Mouse (Mus musculus) stomach, embryonic 14.5 days (tissue): ENCODE measurements around the gene Hdac5. TPM values are rescaled to one million over a fixed set of nuclear protein-coding genes. Genes with fewer than 3 reads are reported as not detected.

ENCODE experiments used
- ATAC-seq: fragments of 200-750 bp; cut with Nextera tagmentation; 2 replicates; pipeline ENCODE4 v1.8.0; 2017; ENCODE audit warnings: low read depth, moderate TSS enrichment; ENCODE audit not compliant: insufficient number of reproducible peaks, insufficient read depth, low FRiP score
- H3K27ac ChIP-seq: fragments of 300-500 bp; sonication (generic); 2 replicates; pipeline ENCODE4 v1.5.1; 2014; ENCODE audit warnings: mild to moderate bottlenecking, low read length, moderate library complexity, mixed read lengths
- H3K27me3 ChIP-seq: fragments of 300-500 bp; sonication (generic); 2 replicates; pipeline ENCODE4 v1.6.1; 2014; ENCODE audit warnings: low read length, control low read depth, mixed read lengths; ENCODE audit not compliant: control insufficient read depth, insufficient read depth
- H3K36me3 ChIP-seq: fragments of 300-500 bp; sonication (generic); 2 replicates; pipeline ENCODE4 v1.6.1; 2014; ENCODE audit warnings: mild to moderate bottlenecking, control low read depth, low read length, moderate library complexity, mixed read lengths; ENCODE audit not compliant: control insufficient read depth, insufficient read depth
- H3K4me1 ChIP-seq: fragments of 300-500 bp; sonication (generic); 2 replicates; pipeline ENCODE4 v1.6.1; 2014; ENCODE audit warnings: low read length, control low read depth, mixed read lengths; ENCODE audit not compliant: control insufficient read depth, insufficient read depth
- H3K4me2 ChIP-seq: fragments of 300-500 bp; sonication (generic); replicated peaks from 2 replicates; pipeline ENCODE4 v1.6.1; 2014; ENCODE audit warnings: low read depth, low read length, control low read depth
- H3K4me3 ChIP-seq: fragments of 300-500 bp; sonication (generic); 2 replicates; pipeline ENCODE4 v1.5.1; 2014; ENCODE audit warnings: low read depth, low read length, control low read depth
- H3K9ac ChIP-seq: fragments of 300-500 bp; sonication (generic); replicated peaks from 2 replicates; pipeline ENCODE4 v1.6.1; 2014; ENCODE audit warnings: low read depth, mild to moderate bottlenecking, control low read depth, low read length, moderate library complexity, mixed read lengths
- H3K9me3 ChIP-seq: fragments of 300-500 bp; sonication (generic); 2 replicates; pipeline ENCODE4 v1.6.1; 2016; ENCODE audit warnings: low read depth, low read length, control low read depth; ENCODE audit not compliant: control insufficient read depth
- WGBS: fragments of 180-500 bp; shearing (Covaris S2); extraction: QIAGEN DNeasy Blood & Tissue Kit; methylation state at CpG from one replicate; pipeline ENCODE4 v1.1.7; 2014; 5-methylcytosine and 5-hydroxymethylcytosine counted together
- polyA plus RNA-seq: library from polyadenylated mRNA; unstranded; fragments of >200 nt; fragmentation: Nextera tagmentation; extraction: Ambion mirVana; gene quantifications from 2 replicates; pipeline ENCODE4 v1.2.1, GENCODE M21; 2014

Hdac5 gene
- polyA plus RNA-seq, 1 experiment from 2014 or later, result 46.4 TPM

- WGBS, result 73% methylated on average over 28 of the region's 30 CpGs
- Histone ChIP-seq H3K4me3 (no peak overlapping the region), H3K27ac (no peak overlapping the region), H3K9ac (no peak overlapping the region), H3K4me1 (peaks cover 14% of the 10 kb centered on the region), H3K36me3 (peaks cover 48% of the 10 kb centered on the region), H3K9me3 (no peaks in the 10 kb centered on the region), H3K4me2 (no peak overlapping the region), H3K27me3 (no peaks in the 10 kb centered on the region)
- no peak for ATAC-seq
Observed at GRCm38 (mm10) chr11:102206481-102206880, 23.5 kb downstream of the Hdac5 start.

GRCm38 (mm10) chr11:102201408-102201821, 28.6 kb downstream of the Hdac5 start:
- H3K36me3 ChIP-seq, result peaks cover 87% of the 10 kb centered on the region
- WGBS, result 75% methylated on average over 12 of the region's 12 CpGs

GRCm38 (mm10) chr11:102199856-102200255, 30.1 kb downstream of the Hdac5 start:
- Histone ChIP-seq H3K27me3 (no peaks in the 10 kb centered on the region), H3K9ac (no peak overlapping the region), H3K36me3 (peaks cover 81% of the 10 kb centered on the region), H3K4me3 (no peak overlapping the region), H3K4me1 (no peaks in the 10 kb centered on the region), H3K27ac (no peak overlapping the region), H3K9me3 (no peaks in the 10 kb centered on the region), H3K4me2 (no peak overlapping the region)
- WGBS, result 51% methylated on average over 9 of the region's 9 CpGs
- no peak for ATAC-seq

More at GRCm38 (mm10) chr11:102201408-102201821, 28.6 kb downstream of the Hdac5 start:
- no peaks in the 10 kb centered on the region for H3K9me3 ChIP-seq
- H3K4me3 ChIP-seq, result no peak overlapping the region
- no peak overlapping the region for H3K9ac ChIP-seq
- H3K4me2 ChIP-seq, result no peak overlapping the region
- H3K27me3 ChIP-seq, result no peaks in the 10 kb centered on the region
- ATAC-seq, result no peak; the same call in 1 of the 2 replicates
- no peaks in the 10 kb centered on the region for H3K4me1 ChIP-seq
- H3K27ac ChIP-seq, result no peak overlapping the region

GRCm38 (mm10) chr11:102198245-102198644, 31.7 kb downstream of the Hdac5 start:
- Histone ChIP-seq H3K4me1 (no peaks in the 10 kb centered on the region), H3K36me3 (peaks cover 80% of the 10 kb centered on the region), H3K9me3 (no peaks in the 10 kb centered on the region), H3K9ac (no peak overlapping the region), H3K4me2 (no peak overlapping the region), H3K27ac (no peak overlapping the region), H3K27me3 (no peaks in the 10 kb centered on the region), H3K4me3 (no peak overlapping the region)
- WGBS, result 58% methylated on average over 6 of the region's 6 CpGs
- no peak for ATAC-seq

GRCm38 (mm10) chr11:102196018-102196797, 33.8 kb downstream of the Hdac5 start:
- H3K36me3 ChIP-seq, result peaks cover 65% of the 10 kb centered on the region
- ATAC-seq, result peak; percentile 65; the same call in 1 of the 2 replicates
- no peak overlapping the region for H3K4me3 ChIP-seq

GRCm38 (mm10) chr11:102193657-102194440, 36.1 kb downstream of the Hdac5 start:
- H3K36me3 ChIP-seq, result peaks cover 46% of the 10 kb centered on the region
- H3K4me1 ChIP-seq, result peaks cover 9% of the 10 kb centered on the region; the same call in 1 of the 2 replicates
- H3K4me3 ChIP-seq, result no peak overlapping the region
- WGBS, result 78% methylated on average over 9 of the region's 9 CpGs
- no peak for ATAC-seq
- no peak overlapping the region for H3K27ac ChIP-seq
- no peak overlapping the region for H3K9ac ChIP-seq
- H3K4me2 ChIP-seq, result no peak overlapping the region
- no peaks in the 10 kb centered on the region for H3K27me3 ChIP-seq
- no peaks in the 10 kb centered on the region for H3K9me3 ChIP-seq

More at GRCm38 (mm10) chr11:102196018-102196797, 33.8 kb downstream of the Hdac5 start:
- H3K4me2 ChIP-seq, result no peak overlapping the region
- H3K27me3 ChIP-seq, result no peaks in the 10 kb centered on the region
- WGBS, result 67% methylated on average over 21 of the region's 21 CpGs
- H3K9me3 ChIP-seq, result no peaks in the 10 kb centered on the region
- H3K9ac ChIP-seq, result no peak overlapping the region
- H3K4me1 ChIP-seq, result no peaks in the 10 kb centered on the region; the same call in 1 of the 2 replicates
- no peak overlapping the region for H3K27ac ChIP-seq

DNA sequence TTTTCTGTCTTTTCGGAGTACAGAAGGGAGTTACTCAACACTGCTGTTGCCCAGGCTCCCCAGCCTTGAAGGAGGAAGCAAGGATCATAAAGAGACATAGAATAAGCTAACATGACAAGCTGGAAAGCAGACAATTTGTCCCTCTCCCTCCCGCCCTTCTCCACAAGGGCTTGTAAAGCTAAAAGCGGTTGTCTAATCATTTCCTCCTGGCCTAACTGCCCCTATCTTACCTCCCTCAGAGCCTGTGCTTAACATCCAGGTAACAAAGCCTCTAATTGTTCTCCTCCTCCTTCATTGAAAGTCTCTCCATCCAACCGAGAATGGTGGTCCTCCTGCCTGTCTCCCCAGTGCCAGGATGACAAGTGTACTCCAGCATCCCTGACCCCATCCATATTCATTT, 39.1 kb downstream of the Hdac5 start:
- 52% methylated on average over 4 of the region's 4 CpGs for WGBS
- Histone ChIP-seq H3K27ac (no peak overlapping the region), H3K4me1 (peaks cover 9% of the 10 kb centered on the region; the same call in 1 of the 2 replicates), H3K36me3 (peaks cover 17% of the 10 kb centered on the region), H3K9ac (no peak overlapping the region), H3K4me2 (peak overlapping the region; percentile 72), H3K27me3 (no peaks in the 10 kb centered on the region), H3K9me3 (no peaks in the 10 kb centered on the region), H3K4me3 (peak overlapping the region; percentile 64; the same call in 1 of the 2 replicates)
- ATAC-seq, result no peak
